Mouse (Mus musculus): Measurements from ENCODE around the gene Zfp710. TPM values are rescaled to one million over a fixed set of nuclear protein-coding genes. Genes with fewer than 3 reads are reported as not detected.

The Zfp710 gene
- polyA plus RNA-seq, 1 experiment: 5.3 TPM

GRCm38 (mm10) chr7:80033064-80033717 lies 8.6 kb downstream of the Zfp710 start:
- TF ChIP-seq FOSL1 (IDR thresholded peaks at IDR 0.05; ENCODE audit: insufficient read depth, low read length, poor library complexity, severe bottlenecking) (no peak), MYOG (IDR thresholded peaks at IDR 0.05; ENCODE audit: control insufficient read depth, extremely low read depth, insufficient read length) (no peak), MYOD1 (IDR thresholded peaks at IDR 0.05; ENCODE audit: control insufficient read depth, insufficient read length, low read depth) (no peak), MAX (IDR thresholded peaks at IDR 0.05) (no peak), CTCF (IDR thresholded peaks at IDR 0.05; ENCODE audit: control insufficient read depth, insufficient read depth, insufficient read length) (no peak), CEBPB (IDR thresholded peaks at IDR 0.05; ENCODE audit: low read depth) (no peak), USF1 (IDR thresholded peaks at IDR 0.05; ENCODE audit: low read depth) (no peak)
- Histone ChIP-seq H3K79me2 (ENCODE audit: control insufficient read depth, insufficient read depth) (peaks cover 84% of the 10 kb centered on the region), H3K27me3 (ENCODE audit: control insufficient read depth, insufficient read depth, insufficient read length) (no peaks in the 10 kb centered on the region), H3ac (ENCODE audit: control insufficient read depth, insufficient read length, low read depth) (no peak overlapping the region), H3K4me3 (ENCODE audit: insufficient read depth, poor library complexity, severe bottlenecking) (no peak overlapping the region), H3K79me3 (ENCODE audit: low read depth) (peaks cover 24% of the 10 kb centered on the region), H3K36me3 (ENCODE audit: control insufficient read depth, insufficient read depth) (no peaks in the 10 kb centered on the region)

DNA sequence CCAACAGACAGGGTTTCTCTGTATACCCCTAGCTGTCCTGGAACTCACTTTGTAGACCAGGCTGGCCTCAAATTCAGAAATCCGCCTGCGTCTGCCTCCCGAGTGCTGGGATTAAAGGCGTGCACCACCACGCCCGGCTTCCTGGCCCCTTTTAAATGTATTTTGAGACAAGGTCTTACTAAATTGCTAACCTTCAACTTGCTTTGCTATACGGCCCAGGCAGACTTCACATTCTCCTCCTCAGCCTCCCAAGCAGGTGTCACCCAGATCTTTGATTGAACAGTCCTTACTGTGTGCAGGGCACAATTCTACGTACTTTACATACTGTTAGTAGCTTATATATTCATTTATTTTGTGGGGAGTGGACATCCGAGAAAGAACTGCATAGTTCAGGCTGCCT lies 9.2 kb downstream of the Zfp710 start:
- Histone ChIP-seq H3K4me3 (ENCODE audit: insufficient read depth, poor library complexity, severe bottlenecking) (no peak overlapping the region), H3K27me3 (ENCODE audit: control insufficient read depth, insufficient read depth, insufficient read length) (no peaks in the 10 kb centered on the region), H3K36me3 (ENCODE audit: control insufficient read depth, insufficient read depth) (no peaks in the 10 kb centered on the region), H3ac (ENCODE audit: control insufficient read depth, insufficient read length, low read depth) (no peak overlapping the region), H3K79me2 (ENCODE audit: control insufficient read depth, insufficient read depth) (peaks cover 78% of the 10 kb centered on the region), H3K79me3 (ENCODE audit: low read depth) (peaks cover 21% of the 10 kb centered on the region)
- no peak for TF ChIP-seq MAX (IDR thresholded peaks at IDR 0.05)
- no peak for TF ChIP-seq USF1 (IDR thresholded peaks at IDR 0.05; ENCODE audit: low read depth)
- TF ChIP-seq CTCF (IDR thresholded peaks at IDR 0.05; ENCODE audit: control insufficient read depth, insufficient read depth, insufficient read length): no peak
- no peak for TF ChIP-seq MYOD1 (IDR thresholded peaks at IDR 0.05; ENCODE audit: control insufficient read depth, insufficient read length, low read depth)
- no peak for TF ChIP-seq MYOG (IDR thresholded peaks at IDR 0.05; ENCODE audit: control insufficient read depth, extremely low read depth, insufficient read length)
- TF ChIP-seq CEBPB (IDR thresholded peaks at IDR 0.05; ENCODE audit: low read depth): no peak
- no peak for TF ChIP-seq FOSL1 (IDR thresholded peaks at IDR 0.05; ENCODE audit: insufficient read depth, low read length, poor library complexity, severe bottlenecking)

DNA sequence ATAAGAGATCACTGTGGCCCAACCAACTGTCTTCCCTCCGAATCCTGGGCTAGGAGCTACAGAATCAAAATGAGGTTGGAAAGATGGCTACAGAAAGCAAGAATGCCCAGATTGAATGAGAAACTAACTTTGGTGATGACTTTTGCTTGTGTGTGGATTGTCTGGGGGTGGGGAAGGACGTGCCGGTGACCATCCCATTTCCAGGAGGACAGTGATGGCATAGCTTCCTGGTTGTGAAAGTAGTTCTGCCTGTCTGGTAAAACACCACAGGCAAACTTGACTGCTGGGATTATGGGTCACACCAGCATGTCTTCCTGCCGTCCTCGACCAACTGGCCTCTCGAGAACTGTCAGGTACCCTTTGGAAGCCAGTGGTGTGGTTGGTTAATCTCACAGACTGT lies 10.5 kb downstream of the Zfp710 start:
- Histone ChIP-seq H3ac (ENCODE audit: control insufficient read depth, insufficient read length, low read depth) (no peak overlapping the region), H3K36me3 (ENCODE audit: control insufficient read depth, insufficient read depth) (no peaks in the 10 kb centered on the region), H3K79me3 (ENCODE audit: low read depth) (peaks cover 19% of the 10 kb centered on the region), H3K27me3 (ENCODE audit: control insufficient read depth, insufficient read depth, insufficient read length) (no peaks in the 10 kb centered on the region), H3K4me3 (ENCODE audit: insufficient read depth, poor library complexity, severe bottlenecking) (no peak overlapping the region), H3K79me2 (ENCODE audit: control insufficient read depth, insufficient read depth) (peaks cover 65% of the 10 kb centered on the region)
- TF ChIP-seq USF1 (IDR thresholded peaks at IDR 0.05; ENCODE audit: low read depth) (no peak), MYOG (IDR thresholded peaks at IDR 0.05; ENCODE audit: control insufficient read depth, extremely low read depth, insufficient read length) (no peak), MAX (IDR thresholded peaks at IDR 0.05) (no peak), CEBPB (IDR thresholded peaks at IDR 0.05; ENCODE audit: low read depth) (no peak), MYOD1 (IDR thresholded peaks at IDR 0.05; ENCODE audit: control insufficient read depth, insufficient read length, low read depth) (no peak), FOSL1 (IDR thresholded peaks at IDR 0.05; ENCODE audit: insufficient read depth, low read length, poor library complexity, severe bottlenecking) (no peak), CTCF (IDR thresholded peaks at IDR 0.05; ENCODE audit: control insufficient read depth, insufficient read depth, insufficient read length) (no peak)

GRCm38 (mm10) chr7:80035748-80036147 lies 11.1 kb downstream of the Zfp710 start:
- H3K4me3 ChIP-seq (ENCODE audit: insufficient read depth, poor library complexity, severe bottlenecking): no peak overlapping the region
- H3K27me3 ChIP-seq (ENCODE audit: control insufficient read depth, insufficient read depth, insufficient read length): no peaks in the 10 kb centered on the region
- H3ac ChIP-seq (ENCODE audit: control insufficient read depth, insufficient read length, low read depth): no peak overlapping the region
- H3K36me3 ChIP-seq (ENCODE audit: control insufficient read depth, insufficient read depth): no peaks in the 10 kb centered on the region
- H3K79me3 ChIP-seq (ENCODE audit: low read depth): peaks cover 15% of the 10 kb centered on the region
- TF ChIP-seq CTCF (IDR thresholded peaks at IDR 0.05; ENCODE audit: control insufficient read depth, insufficient read depth, insufficient read length): no peak
- TF ChIP-seq MYOD1 (IDR thresholded peaks at IDR 0.05; ENCODE audit: control insufficient read depth, insufficient read length, low read depth): no peak
- TF ChIP-seq MAX (IDR thresholded peaks at IDR 0.05): peak; percentile 43
- peaks cover 58% of the 10 kb centered on the region for H3K79me2 ChIP-seq (ENCODE audit: control insufficient read depth, insufficient read depth)

GRCm38 (mm10) chr7:80039699-80040098 lies 15.1 kb downstream of the Zfp710 start:
- TF ChIP-seq FOSL1 (IDR thresholded peaks at IDR 0.05; ENCODE audit: insufficient read depth, low read length, poor library complexity, severe bottlenecking) (no peak), MYOG (IDR thresholded peaks at IDR 0.05; ENCODE audit: control insufficient read depth, extremely low read depth, insufficient read length) (no peak), MAX (IDR thresholded peaks at IDR 0.05) (no peak), CTCF (IDR thresholded peaks at IDR 0.05; ENCODE audit: control insufficient read depth, insufficient read depth, insufficient read length) (no peak), MYOD1 (IDR thresholded peaks at IDR 0.05; ENCODE audit: control insufficient read depth, insufficient read length, low read depth) (no peak), USF1 (IDR thresholded peaks at IDR 0.05; ENCODE audit: low read depth) (no peak), CEBPB (IDR thresholded peaks at IDR 0.05; ENCODE audit: low read depth) (no peak)
- no peak overlapping the region for H3K4me3 ChIP-seq (ENCODE audit: insufficient read depth, poor library complexity, severe bottlenecking)
- no peak overlapping the region for H3ac ChIP-seq (ENCODE audit: control insufficient read depth, insufficient read length, low read depth)
- no peaks in the 10 kb centered on the region for H3K36me3 ChIP-seq (ENCODE audit: control insufficient read depth, insufficient read depth)
- H3K79me2 ChIP-seq (ENCODE audit: control insufficient read depth, insufficient read depth): peaks cover 22% of the 10 kb centered on the region
- no peaks in the 10 kb centered on the region for H3K27me3 ChIP-seq (ENCODE audit: control insufficient read depth, insufficient read depth, insufficient read length)
- peaks cover 4% of the 10 kb centered on the region for H3K79me3 ChIP-seq (ENCODE audit: low read depth)

GRCm38 (mm10) chr7:80044170-80044569 lies 19.6 kb downstream of the Zfp710 start:
- Histone ChIP-seq H3ac (ENCODE audit: control insufficient read depth, insufficient read length, low read depth) (no peak overlapping the region), H3K4me3 (ENCODE audit: insufficient read depth, poor library complexity, severe bottlenecking) (no peak overlapping the region), H3K79me2 (ENCODE audit: control insufficient read depth, insufficient read depth) (no peaks in the 10 kb centered on the region), H3K27me3 (ENCODE audit: control insufficient read depth, insufficient read depth, insufficient read length) (no peaks in the 10 kb centered on the region), H3K79me3 (ENCODE audit: low read depth) (peaks cover 1% of the 10 kb centered on the region), H3K36me3 (ENCODE audit: control insufficient read depth, insufficient read depth) (no peaks in the 10 kb centered on the region)
- TF ChIP-seq CEBPB (IDR thresholded peaks at IDR 0.05; ENCODE audit: low read depth) (no peak), MYOG (IDR thresholded peaks at IDR 0.05; ENCODE audit: control insufficient read depth, extremely low read depth, insufficient read length) (no peak), FOSL1 (IDR thresholded peaks at IDR 0.05; ENCODE audit: insufficient read depth, low read length, poor library complexity, severe bottlenecking) (no peak), MAX (IDR thresholded peaks at IDR 0.05) (no peak), CTCF (IDR thresholded peaks at IDR 0.05; ENCODE audit: control insufficient read depth, insufficient read depth, insufficient read length) (no peak), USF1 (IDR thresholded peaks at IDR 0.05; ENCODE audit: low read depth) (no peak), MYOD1 (IDR thresholded peaks at IDR 0.05; ENCODE audit: control insufficient read depth, insufficient read length, low read depth) (no peak)
